Mouse (Mus musculus) heart, adult 8-10 months (tissue): ENCODE data around the gene Fam222a. TPM values are rescaled to one million over a fixed set of nuclear protein-coding genes. Genes with fewer than 3 reads are reported as not detected.

Experiments used
- DNase-seq: peaks from one replicate; pipeline ENCODE4 v3.0.0; 2022; ENCODE audit warnings: low spot score
- total RNA-seq, 4 experiments: library from RNA; stranded (reverse); gene quantifications; 2 replicates each; pipeline ENCODE4 v1.2.4; 2022

Fam222a gene
- total RNA-seq, 4 experiments from 2014 or later: 1.2 to 2.4 (median 1.7) TPM

DNA sequence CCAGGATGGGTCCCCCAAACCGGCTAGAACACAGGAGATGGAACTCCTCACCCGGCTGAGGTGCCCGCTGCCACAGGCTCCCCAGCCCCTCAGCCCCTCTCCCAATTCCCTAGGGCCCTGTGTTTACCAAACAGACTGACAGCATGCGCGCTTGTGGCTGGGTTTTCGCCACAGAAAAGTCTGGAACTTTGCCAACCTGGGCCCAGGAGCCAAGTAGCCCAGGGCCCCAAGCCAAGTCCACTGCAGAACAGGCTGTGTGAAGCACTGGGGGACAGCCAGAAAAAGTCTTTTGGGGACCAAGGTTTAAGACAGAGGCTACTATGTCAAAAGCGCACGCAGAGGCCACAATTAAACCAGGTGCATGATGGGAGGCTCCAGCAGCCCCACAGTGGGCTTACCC, 39.8 kb downstream of the Fam222a start:
- peak; percentile 55 for DNase-seq

- peak; percentile 56 for DNase-seq
Observed at GRCm38 (mm10) chr5:114608516-114608915, 40.7 kb downstream of the Fam222a start.

DNA sequence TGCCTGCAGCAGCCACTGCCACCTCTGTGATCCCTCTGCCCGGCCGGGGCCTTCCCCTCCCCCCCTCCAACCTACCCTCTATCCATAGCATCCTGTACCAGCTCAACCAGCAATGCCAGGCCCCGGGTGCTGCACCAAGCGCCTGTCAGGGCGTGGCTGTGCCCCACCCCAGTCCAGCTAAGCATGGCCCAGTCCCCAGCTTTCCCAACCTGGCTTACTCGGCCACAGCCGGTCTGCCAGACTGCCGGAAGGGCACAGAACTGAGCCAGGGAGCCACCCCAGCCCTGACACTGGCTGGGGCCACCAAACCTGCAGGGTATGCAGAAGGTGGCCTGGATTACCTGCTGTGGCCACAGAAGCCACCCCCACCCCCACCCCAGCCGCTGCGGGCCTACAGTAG, 43.4 kb downstream of the Fam222a start:
- DNase-seq: no peak

- no peak for DNase-seq
Observed at GRCm38 (mm10) chr5:114611968-114612608, 44.3 kb downstream of the Fam222a start.

DNA sequence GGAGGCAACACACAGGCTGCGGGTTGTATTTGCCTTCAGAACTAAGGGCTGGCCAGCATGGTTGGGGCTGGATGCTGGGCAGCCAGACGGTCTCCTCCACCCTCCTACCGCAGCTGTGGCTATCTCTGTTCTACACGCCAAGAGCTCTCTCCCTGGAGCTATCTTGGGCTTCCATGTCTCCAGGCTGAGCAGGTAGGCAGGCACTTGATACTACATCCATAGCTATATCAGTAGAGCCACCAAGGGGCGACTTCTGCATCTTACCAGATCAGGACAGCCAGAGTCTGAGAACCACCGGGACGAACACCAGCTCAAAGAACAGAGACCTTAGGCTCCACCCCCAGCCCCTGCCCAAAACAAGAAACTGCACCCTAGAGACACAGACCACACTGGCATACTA, 47.0 kb downstream of the Fam222a start:
- no peak for DNase-seq

DNA sequence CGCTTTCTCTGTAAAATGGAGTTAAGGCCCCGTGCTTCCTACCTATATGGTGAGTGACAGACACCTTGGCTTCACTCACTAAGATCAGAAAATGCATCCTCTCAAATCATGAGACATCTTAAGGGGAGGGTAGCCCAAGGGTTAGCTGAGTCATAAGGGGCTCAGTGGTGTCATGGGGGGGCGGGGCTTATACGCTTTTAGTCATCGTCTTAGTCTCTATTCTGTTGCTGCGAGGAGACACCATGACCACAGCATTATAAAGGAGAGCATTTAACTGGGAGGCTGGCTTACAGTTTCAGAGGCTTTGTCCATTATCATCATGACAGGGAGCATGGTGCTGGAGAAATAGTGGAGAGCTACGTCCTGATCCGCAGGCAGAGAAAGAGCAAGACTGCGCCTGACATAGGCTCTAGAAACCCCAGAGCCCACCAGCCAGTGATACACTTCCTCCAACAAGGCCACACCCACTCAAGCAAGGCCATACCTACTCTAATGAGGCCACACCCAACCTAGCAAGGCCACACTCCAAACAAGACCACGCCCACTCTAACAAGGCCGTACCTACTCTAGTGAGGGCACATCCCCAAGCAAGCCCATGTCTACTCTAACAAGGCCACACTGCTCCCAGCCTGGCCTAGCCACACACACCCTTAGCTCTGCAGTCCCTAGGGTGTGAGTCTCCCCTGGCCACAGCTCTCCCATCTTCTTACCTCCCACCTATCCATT, 48.7 kb downstream of the Fam222a start:
- DNase-seq: no peak

DNA sequence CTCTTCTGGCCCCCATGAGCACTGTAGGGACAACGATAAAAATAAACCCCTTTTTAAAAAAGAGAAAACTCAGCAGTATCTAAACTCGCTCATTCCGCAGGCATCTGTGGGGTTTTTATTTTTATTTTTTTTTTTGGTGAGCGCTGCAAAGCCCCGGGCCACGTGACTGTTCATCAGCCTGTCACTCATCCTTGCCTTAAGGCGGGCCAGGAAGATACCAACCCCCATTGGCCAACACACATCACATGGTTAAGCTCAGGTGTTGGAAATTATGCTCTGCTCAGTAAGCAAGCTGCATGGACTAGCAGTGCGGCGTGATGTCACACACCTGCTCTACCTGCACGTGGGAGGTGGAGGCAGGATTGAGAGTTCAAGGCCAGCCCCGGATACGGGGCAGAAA, 50.0 kb downstream of the Fam222a start:
- DNase-seq: no peak

DNA sequence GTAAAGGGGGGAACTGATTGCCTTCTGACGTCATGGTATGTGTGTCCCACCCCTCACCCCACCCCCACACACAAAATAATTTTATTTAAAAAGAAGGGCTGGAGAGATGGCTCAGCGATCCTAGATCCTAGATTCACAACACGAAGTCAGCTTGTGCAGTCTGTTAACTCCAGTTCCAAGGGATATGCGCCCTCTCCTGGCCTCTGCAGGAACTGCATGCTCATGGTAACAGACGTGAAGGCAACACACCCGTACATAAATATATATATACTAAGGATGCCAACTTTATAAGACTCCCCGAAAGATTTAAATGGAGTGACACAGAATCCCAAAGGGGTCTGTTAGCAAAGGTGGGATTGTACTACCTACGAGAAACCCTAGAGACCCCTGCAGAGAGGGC, 51.0 kb downstream of the Fam222a start:
- peak; percentile 61 for DNase-seq

DNA sequence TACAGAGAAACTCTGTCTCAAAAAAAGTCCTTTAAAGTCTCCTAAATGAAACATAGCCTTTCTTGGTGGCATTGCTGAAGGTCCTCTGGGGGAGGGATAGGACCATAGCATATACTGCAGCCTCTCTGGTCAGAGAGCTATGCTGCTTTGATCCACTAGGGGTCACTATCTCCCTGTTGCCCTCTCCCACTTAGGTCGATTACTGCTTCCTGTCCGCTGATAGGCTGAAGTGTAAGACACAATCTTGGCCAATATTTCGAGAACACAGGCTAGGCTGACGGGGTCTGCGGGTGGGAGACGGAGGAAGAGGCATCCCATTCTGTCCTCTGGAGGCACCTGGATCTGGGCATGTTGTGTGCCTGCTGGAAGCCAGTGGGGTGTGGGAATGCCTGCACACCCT, 52.5 kb downstream of the Fam222a start:
- DNase-seq: no peak

GRCm38 (mm10) chr5:114625590-114625989, 57.8 kb downstream of the Fam222a start:
- DNase-seq: peak; percentile 50

GRCm38 (mm10) chr5:114631336-114631735, 63.5 kb downstream of the Fam222a start:
- DNase-seq: no peak

GRCm38 (mm10) chr5:114636091-114636490, 68.3 kb downstream of the Fam222a start:
- DNase-seq: no peak

DNA sequence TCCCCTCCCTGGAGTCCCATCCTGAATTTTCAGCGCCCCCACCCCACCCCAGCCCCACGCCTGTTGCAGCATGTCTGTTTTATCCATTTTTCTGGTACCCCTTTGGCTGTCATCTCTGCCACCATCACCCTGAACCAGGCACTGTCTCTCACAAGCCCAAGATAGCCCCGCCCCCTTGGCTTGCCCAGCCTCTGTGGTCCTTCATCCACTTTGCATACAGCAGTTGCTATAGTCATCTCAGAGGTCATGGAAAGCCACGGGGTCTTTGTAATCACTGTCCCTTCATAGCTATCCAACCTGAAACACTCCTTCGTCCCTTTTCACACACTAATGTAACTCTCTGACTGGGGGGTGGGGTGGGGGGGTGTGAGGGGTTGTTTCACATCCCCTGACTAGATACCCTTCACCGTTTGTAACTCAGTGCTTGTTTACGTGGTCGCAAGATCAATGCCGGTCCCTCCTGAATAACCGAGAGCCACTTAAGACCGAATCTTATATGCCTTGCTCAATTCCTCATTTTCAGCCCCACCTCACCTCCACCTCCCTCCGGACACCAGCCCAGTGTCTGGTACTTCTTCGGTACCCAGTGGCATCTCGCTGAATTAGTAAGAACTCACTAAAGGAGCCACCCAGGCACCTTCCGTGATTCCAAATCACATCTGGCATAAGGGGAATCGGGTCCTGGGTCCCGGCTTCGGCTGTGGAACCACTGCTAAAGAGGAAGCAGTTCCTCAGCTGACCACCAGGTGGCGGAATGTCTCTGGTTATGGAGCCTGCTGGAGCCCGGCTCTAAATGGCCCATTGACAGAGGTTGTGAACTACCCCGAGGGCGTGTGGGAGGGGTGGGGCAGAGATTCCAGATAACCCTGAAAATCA, 71.2 kb downstream of the Fam222a start:
- DNase-seq: peak; percentile 88

DNA sequence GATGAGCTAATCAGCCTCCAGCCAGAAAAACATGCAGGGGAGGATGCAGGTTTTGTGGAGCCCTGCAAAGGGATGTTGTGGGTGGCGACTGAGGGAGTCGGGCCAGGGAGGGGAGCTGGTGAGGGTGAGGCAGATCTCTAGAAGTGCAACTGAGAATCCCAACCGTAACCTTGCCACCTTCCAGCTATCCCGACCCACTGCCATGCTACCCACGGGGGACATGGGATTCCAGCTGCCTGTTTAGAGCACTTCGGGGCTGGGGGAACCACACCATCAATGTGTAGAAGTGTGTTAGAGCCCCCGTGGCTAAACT, 71.8 kb downstream of the Fam222a start:
- DNase-seq: no peak

GRCm38 (mm10) chr5:114640809-114641208, 73.0 kb downstream of the Fam222a start:
- no peak for DNase-seq

- DNase-seq: no peak
Observed at GRCm38 (mm10) chr5:114644918-114645317, 77.1 kb downstream of the Fam222a start.

DNA sequence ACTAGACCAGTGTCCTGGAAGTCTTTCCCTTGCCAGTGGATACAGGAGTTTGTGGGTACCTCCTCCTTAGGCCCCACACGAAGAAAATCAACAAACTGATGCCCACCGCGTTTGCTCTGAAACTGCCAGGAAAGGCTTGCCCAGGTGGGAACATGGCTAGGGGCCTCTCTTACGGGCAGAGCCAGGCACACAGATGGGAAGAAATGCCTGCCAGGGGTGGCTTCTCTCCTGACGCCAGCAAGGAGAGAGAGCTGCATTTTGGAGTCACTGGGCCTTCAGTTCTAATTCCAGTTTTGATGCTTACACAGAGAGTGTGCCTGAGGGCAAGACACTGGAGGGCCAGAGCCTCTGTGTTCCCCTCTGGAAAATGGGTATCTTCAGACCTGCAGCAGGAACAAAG, 78.1 kb downstream of the Fam222a start:
- DNase-seq: no peak

DNA sequence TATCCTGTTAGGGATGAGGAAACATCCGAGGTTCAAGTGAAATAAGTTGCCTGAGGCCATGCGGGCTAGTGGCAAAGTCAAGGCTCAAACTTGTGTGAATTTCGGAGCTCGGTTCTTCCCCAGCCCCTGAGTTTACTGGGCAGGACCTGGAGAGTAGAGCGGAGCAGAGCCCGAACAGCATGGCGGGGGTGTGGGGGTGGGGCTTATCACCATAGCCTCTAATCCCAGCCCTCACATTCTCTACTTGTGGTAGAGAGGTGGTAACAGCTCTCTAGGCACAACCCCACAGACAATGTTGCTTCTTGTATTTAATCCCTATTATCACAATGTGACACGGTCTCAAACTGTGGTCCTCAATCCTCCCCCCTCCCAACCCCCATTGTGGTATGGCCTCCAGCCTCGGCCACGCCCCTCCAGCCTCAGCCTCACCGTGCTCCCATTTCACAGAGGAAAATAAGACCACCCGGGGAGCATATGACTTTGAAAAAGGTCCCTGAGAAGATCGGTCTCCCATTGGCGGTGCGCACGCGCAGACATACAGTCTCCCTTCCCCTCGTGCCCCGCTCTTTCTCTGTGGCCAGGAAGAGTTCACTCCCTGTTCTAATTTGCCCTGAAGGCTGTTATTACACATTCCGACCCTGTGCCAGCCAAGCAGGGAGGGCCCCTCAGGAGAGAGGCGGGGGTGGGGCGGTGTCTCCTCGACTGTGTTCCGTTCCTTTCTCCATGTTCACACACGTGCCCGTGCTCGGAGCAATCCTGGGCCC, 79.6 kb downstream of the Fam222a start:
- no peak for DNase-seq

DNA sequence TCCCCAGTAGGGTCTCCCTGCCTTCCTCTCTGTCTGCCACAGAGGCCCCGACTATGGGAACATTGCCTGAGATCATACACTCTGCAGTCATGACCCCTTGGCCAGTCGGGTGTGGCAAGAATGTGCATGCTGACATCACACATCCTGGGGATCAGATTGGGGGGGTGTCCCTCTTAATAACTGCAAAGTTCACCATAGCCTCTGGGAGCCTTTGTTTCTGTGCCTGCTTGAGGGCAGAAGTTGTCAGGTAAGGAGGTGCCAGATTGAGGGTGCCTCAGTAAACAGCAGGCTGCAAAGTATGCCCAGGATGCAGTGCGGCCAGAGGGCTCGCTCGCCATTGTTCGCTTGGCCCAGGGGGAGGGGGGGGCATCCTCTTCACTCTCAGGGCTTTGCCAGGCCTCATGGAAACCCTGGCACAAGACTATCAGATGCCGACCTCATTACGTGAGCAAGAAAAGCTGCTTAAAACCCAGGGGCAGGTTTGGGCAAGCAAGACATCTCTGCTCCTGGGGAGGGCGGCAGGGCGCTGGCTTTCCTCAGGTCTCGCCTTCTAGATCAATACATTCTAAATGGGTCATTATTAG, 81.0 kb downstream of the Fam222a start:
- no peak for DNase-seq

DNA sequence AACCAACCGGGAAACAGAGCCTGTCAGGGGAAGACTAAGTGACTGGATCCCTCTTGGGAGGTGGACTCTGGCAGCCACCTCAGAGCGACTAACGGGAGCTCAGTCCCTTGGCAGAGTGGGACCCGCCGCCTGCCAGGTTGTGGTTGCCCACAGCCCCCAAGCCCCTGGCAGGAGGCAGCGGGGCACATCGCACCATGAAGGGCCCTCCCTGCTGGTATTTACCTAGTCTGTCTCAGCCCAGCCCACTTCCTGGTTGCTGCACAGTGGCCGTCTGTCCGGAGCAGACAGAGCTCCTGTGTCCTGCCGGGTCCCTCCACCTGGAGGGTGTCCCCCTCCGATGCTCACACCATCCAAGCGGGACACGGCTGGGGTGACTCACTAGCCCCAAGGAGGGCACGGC, 83.2 kb downstream of the Fam222a start:
- no peak for DNase-seq

DNA sequence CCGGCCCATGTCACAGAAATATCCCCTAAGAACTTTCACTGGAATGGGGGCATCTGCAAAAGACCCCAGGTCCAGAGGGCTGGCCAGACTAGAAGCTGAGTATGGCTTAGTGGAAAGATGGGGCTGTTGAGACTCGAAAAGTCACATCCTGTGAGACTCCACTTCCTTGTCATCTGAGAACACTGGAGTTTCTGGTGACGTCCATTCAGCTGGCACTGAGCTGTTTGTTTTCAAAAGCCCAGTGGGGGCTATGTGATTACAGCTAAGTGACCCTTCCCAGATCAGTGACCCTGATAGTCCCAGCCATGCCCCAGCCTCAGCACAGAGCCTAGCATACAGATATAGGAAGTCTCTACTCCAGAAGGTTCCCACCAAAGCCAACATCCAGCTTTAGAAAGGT, 83.6 kb downstream of the Fam222a start:
- no peak for DNase-seq
